Mouse (Mus musculus) small intestine, adult 2 months (tissue): ENCODE measurements around the gene Ankrd60.

ENCODE experiments used
- CTCF ChIP-seq: fragments of 200-500 bp; IDR thresholded peaks from 2 replicates; pipeline ENCODE4 v1.5.1; 2012; ENCODE audit warnings: low read depth, mild to moderate bottlenecking, control low read depth, inconsistent platforms, low read length, moderate library complexity, mixed read lengths; ENCODE audit not compliant: insufficient replicate concordance, insufficient read length; ENCODE audit errors: extremely low read depth
- POLR2A ChIP-seq: fragments of 200-500 bp; IDR thresholded peaks from 2 replicates; pipeline ENCODE4 v1.6.1; 2012; ENCODE audit warnings: low read depth, mild to moderate bottlenecking, control low read depth, inconsistent platforms, low read length, moderate library complexity

DNA sequence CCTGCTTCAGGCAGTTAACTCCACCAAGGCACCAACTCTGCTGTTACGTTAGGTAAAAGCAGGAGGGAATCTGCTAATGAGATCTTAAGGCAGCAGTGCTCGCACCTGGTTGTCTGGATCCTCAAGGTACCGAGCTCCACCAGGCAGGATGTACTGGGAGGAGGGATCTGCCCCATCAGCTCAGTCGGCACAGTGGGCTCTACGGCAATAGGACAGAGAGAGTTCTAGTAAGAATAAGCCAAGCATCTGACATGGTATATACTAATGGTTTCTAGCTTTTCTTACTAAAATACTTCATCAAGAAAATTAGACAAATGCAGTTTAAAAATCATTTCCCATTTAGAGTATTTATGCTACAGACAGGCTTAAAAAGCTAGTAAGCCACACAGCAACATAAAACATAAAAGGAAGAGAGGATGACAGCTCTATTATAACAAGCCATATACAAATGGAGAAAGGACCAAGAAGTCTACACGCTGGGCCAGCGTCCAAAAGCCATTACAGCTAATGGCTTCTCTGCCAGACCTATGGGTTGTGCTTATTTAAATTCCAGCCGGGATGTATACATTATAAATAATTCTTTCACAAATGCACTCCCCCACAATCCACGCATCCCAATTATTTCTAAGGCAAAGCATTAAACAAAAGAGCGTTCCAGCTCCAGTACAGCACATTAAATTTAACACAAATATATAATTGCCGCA is 37.4 kb upstream of the Ankrd60 start:
- TF ChIP-seq CTCF (no peak), POLR2A (no peak)
